Mouse (Mus musculus): Measurements from ENCODE around the gene Slc8a3. TPM values are rescaled to one million over a fixed set of nuclear protein-coding genes. Genes with fewer than 3 reads are reported as not detected.

Gene Slc8a3
- polyA plus RNA-seq, 1 experiment from 2014 or later = 0.42 TPM

- Histone ChIP-seq H3K9me3 (ENCODE audit: control insufficient read depth, low read length) (no peaks in the 10 kb centered on the region; the same call in 1 of the 2 replicates), H3K4me2 (ENCODE audit: low read depth, low read length) (no peak overlapping the region), H3K36me3 (ENCODE audit: control insufficient read depth, insufficient read depth, low read length) (no peaks in the 10 kb centered on the region), H3K4me3 (ENCODE audit: low read length) (no peak overlapping the region), H3K27me3 (replicated peaks; ENCODE audit: control insufficient read depth, insufficient read depth, low read length) (no peaks in the 10 kb centered on the region), H3K27ac (ENCODE audit: low read length) (no peak overlapping the region), H3K9ac (ENCODE audit: low read depth, low read length) (no peak overlapping the region), H3K4me1 (ENCODE audit: control insufficient read depth, insufficient read depth, low read length) (no peaks in the 10 kb centered on the region)
- 62% methylated on average over 7 of the region's 7 CpGs for WGBS
- no peak for ATAC-seq
Measured at GRCm38 (mm10) chr12:81244954-81245353, 88.0 kb downstream of the Slc8a3 start.

GRCm38 (mm10) chr12:81244492-81244891 is 88.5 kb downstream of the Slc8a3 start:
- 68% methylated on average over 1 of the region's 1 CpGs for WGBS
- no peak overlapping the region for H3K4me3 ChIP-seq (ENCODE audit: low read length)
- no peak for ATAC-seq

GRCm38 (mm10) chr12:81241676-81242075 is 91.3 kb downstream of the Slc8a3 start:
- Histone ChIP-seq H3K9ac (ENCODE audit: low read depth, low read length) (no peak overlapping the region), H3K27ac (ENCODE audit: low read length) (no peak overlapping the region), H3K4me1 (ENCODE audit: control insufficient read depth, insufficient read depth, low read length) (no peaks in the 10 kb centered on the region), H3K36me3 (ENCODE audit: control insufficient read depth, insufficient read depth, low read length) (no peaks in the 10 kb centered on the region), H3K4me3 (ENCODE audit: low read length) (no peak overlapping the region), H3K9me3 (ENCODE audit: control insufficient read depth, low read length) (no peaks in the 10 kb centered on the region; the same call in 1 of the 2 replicates), H3K27me3 (replicated peaks; ENCODE audit: control insufficient read depth, insufficient read depth, low read length) (no peaks in the 10 kb centered on the region), H3K4me2 (ENCODE audit: low read depth, low read length) (no peak overlapping the region)
- WGBS = 90% methylated on average over 2 of the region's 2 CpGs
- no peak for ATAC-seq

More at GRCm38 (mm10) chr12:81244492-81244891, 88.5 kb downstream of the Slc8a3 start:
- Histone ChIP-seq H3K27me3 (replicated peaks; ENCODE audit: control insufficient read depth, insufficient read depth, low read length) (no peaks in the 10 kb centered on the region), H3K9ac (ENCODE audit: low read depth, low read length) (no peak overlapping the region), H3K27ac (ENCODE audit: low read length) (no peak overlapping the region), H3K9me3 (ENCODE audit: control insufficient read depth, low read length) (no peaks in the 10 kb centered on the region; the same call in 1 of the 2 replicates), H3K4me2 (ENCODE audit: low read depth, low read length) (no peak overlapping the region), H3K36me3 (ENCODE audit: control insufficient read depth, insufficient read depth, low read length) (no peaks in the 10 kb centered on the region), H3K4me1 (ENCODE audit: control insufficient read depth, insufficient read depth, low read length) (no peaks in the 10 kb centered on the region)

- peaks cover 3% of the 10 kb centered on the region; the same call in 1 of the 2 replicates for H3K9me3 ChIP-seq (ENCODE audit: control insufficient read depth, low read length)
- no peak overlapping the region for H3K4me3 ChIP-seq (ENCODE audit: low read length)
- no peaks in the 10 kb centered on the region for H3K36me3 ChIP-seq (ENCODE audit: control insufficient read depth, insufficient read depth, low read length)
- no peaks in the 10 kb centered on the region for H3K27me3 ChIP-seq (replicated peaks; ENCODE audit: control insufficient read depth, insufficient read depth, low read length)
- ATAC-seq = no peak
- no peak overlapping the region for H3K27ac ChIP-seq (ENCODE audit: low read length)
- H3K4me2 ChIP-seq (ENCODE audit: low read depth, low read length) = no peak overlapping the region
- 72% methylated on average over 4 of the region's 4 CpGs for WGBS
- no peaks in the 10 kb centered on the region for H3K4me1 ChIP-seq (ENCODE audit: control insufficient read depth, insufficient read depth, low read length)
- no peak overlapping the region for H3K9ac ChIP-seq (ENCODE audit: low read depth, low read length)
Measured at GRCm38 (mm10) chr12:81241096-81241495, 91.9 kb downstream of the Slc8a3 start.

- no peak overlapping the region for H3K4me3 ChIP-seq (ENCODE audit: low read length)
- ATAC-seq = no peak
- no peaks in the 10 kb centered on the region for H3K36me3 ChIP-seq (ENCODE audit: control insufficient read depth, insufficient read depth, low read length)
- H3K9ac ChIP-seq (ENCODE audit: low read depth, low read length) = no peak overlapping the region
- H3K4me1 ChIP-seq (ENCODE audit: control insufficient read depth, insufficient read depth, low read length) = no peaks in the 10 kb centered on the region
- H3K9me3 ChIP-seq (ENCODE audit: control insufficient read depth, low read length) = peaks cover 3% of the 10 kb centered on the region; the same call in 1 of the 2 replicates
- H3K27ac ChIP-seq (ENCODE audit: low read length) = no peak overlapping the region
- WGBS = 91% methylated on average over 1 of the region's 1 CpGs
- H3K27me3 ChIP-seq (replicated peaks; ENCODE audit: control insufficient read depth, insufficient read depth, low read length) = no peaks in the 10 kb centered on the region
- H3K4me2 ChIP-seq (ENCODE audit: low read depth, low read length) = no peak overlapping the region
Measured at GRCm38 (mm10) chr12:81237158-81237557, 95.8 kb downstream of the Slc8a3 start.

GRCm38 (mm10) chr12:81235456-81236330 is 97.3 kb downstream of the Slc8a3 start:
- no peaks in the 10 kb centered on the region for H3K36me3 ChIP-seq (ENCODE audit: control insufficient read depth, insufficient read depth, low read length)
- 81% methylated on average over 10 of the region's 10 CpGs for WGBS

GRCm38 (mm10) chr12:81233746-81234380 is 99.1 kb downstream of the Slc8a3 start:
- H3K27me3 ChIP-seq (replicated peaks; ENCODE audit: control insufficient read depth, insufficient read depth, low read length) = no peaks in the 10 kb centered on the region
- H3K36me3 ChIP-seq (ENCODE audit: control insufficient read depth, insufficient read depth, low read length) = no peaks in the 10 kb centered on the region
- ATAC-seq = no peak
- no peak overlapping the region for H3K9ac ChIP-seq (ENCODE audit: low read depth, low read length)
- no peaks in the 10 kb centered on the region for H3K4me1 ChIP-seq (ENCODE audit: control insufficient read depth, insufficient read depth, low read length)
- 84% methylated on average over 1 of the region's 1 CpGs for WGBS
- no peak overlapping the region for H3K4me2 ChIP-seq (ENCODE audit: low read depth, low read length)
- H3K4me3 ChIP-seq (ENCODE audit: low read length) = no peak overlapping the region
- H3K27ac ChIP-seq (ENCODE audit: low read length) = no peak overlapping the region
- H3K9me3 ChIP-seq (ENCODE audit: control insufficient read depth, low read length) = 0 out of 2 replicates have a peak, but pooled peaks cover 3% of the 10 kb centered on the region

More at GRCm38 (mm10) chr12:81235456-81236330, 97.3 kb downstream of the Slc8a3 start:
- H3K4me1 ChIP-seq (ENCODE audit: control insufficient read depth, insufficient read depth, low read length) = no peaks in the 10 kb centered on the region
- no peak overlapping the region for H3K4me3 ChIP-seq (ENCODE audit: low read length)
- ATAC-seq = no peak
- no peak overlapping the region for H3K9ac ChIP-seq (ENCODE audit: low read depth, low read length)
- peaks cover 3% of the 10 kb centered on the region; the same call in 1 of the 2 replicates for H3K9me3 ChIP-seq (ENCODE audit: control insufficient read depth, low read length)
- no peak overlapping the region for H3K4me2 ChIP-seq (ENCODE audit: low read depth, low read length)
- H3K27me3 ChIP-seq (replicated peaks; ENCODE audit: control insufficient read depth, insufficient read depth, low read length) = no peaks in the 10 kb centered on the region
- H3K27ac ChIP-seq (ENCODE audit: low read length) = no peak overlapping the region

- H3K36me3 ChIP-seq (ENCODE audit: control insufficient read depth, insufficient read depth, low read length) = no peaks in the 10 kb centered on the region
- no peaks in the 10 kb centered on the region for H3K9me3 ChIP-seq (ENCODE audit: control insufficient read depth, low read length)
- H3K27ac ChIP-seq (ENCODE audit: low read length) = no peak overlapping the region
- H3K4me2 ChIP-seq (ENCODE audit: low read depth, low read length) = no peak overlapping the region
- H3K9ac ChIP-seq (ENCODE audit: low read depth, low read length) = no peak overlapping the region
- no peaks in the 10 kb centered on the region for H3K27me3 ChIP-seq (replicated peaks; ENCODE audit: control insufficient read depth, insufficient read depth, low read length)
- no peak overlapping the region for H3K4me3 ChIP-seq (ENCODE audit: low read length)
- ATAC-seq = no peak
- WGBS = 57% methylated on average over 5 of the region's 5 CpGs
- H3K4me1 ChIP-seq (ENCODE audit: control insufficient read depth, insufficient read depth, low read length) = no peaks in the 10 kb centered on the region
Measured at GRCm38 (mm10) chr12:81227767-81228460, 105.1 kb downstream of the Slc8a3 start.

GRCm38 (mm10) chr12:81226590-81226989 is 106.4 kb downstream of the Slc8a3 start:
- H3K27me3 ChIP-seq (replicated peaks; ENCODE audit: control insufficient read depth, insufficient read depth, low read length) = no peaks in the 10 kb centered on the region
- 55% methylated on average over 3 of the region's 3 CpGs for WGBS

More at GRCm38 (mm10) chr12:81226590-81226989, 106.4 kb downstream of the Slc8a3 start:
- Histone ChIP-seq H3K27ac (ENCODE audit: low read length) (no peak overlapping the region), H3K4me2 (ENCODE audit: low read depth, low read length) (no peak overlapping the region), H3K4me3 (ENCODE audit: low read length) (no peak overlapping the region), H3K4me1 (ENCODE audit: control insufficient read depth, insufficient read depth, low read length) (no peaks in the 10 kb centered on the region), H3K9ac (ENCODE audit: low read depth, low read length) (no peak overlapping the region), H3K9me3 (ENCODE audit: control insufficient read depth, low read length) (no peaks in the 10 kb centered on the region), H3K36me3 (ENCODE audit: control insufficient read depth, insufficient read depth, low read length) (no peaks in the 10 kb centered on the region)
- no peak for ATAC-seq
